Mouse (Mus musculus): ENCODE results near the gene Fam187b. TPM values are rescaled to one million over a fixed set of nuclear protein-coding genes. Genes with fewer than 3 reads are reported as not detected.

Fam187b gene
- polyA plus RNA-seq, 1 experiment: 0.63 TPM

DNA sequence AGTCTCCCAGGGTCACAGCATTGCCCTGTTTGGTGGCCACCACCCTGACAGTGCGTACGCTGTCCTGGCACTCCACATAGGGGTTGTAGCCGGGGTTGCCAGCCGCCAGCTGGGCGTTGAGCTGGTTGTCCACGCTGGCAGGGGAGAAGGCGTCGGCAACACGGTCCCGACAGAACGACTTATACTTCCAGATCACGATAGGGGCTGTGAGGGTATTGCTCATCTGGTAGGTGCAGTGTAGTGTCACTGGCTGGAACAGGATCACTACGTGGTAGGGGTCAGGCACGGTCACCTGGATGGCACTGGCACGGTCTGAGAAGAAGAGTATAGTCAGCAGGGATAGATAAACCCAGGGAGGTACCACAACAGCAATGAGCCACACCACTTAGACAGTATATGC is 1.7 kb upstream of the Fam187b start:
- Histone ChIP-seq H3K27ac (ENCODE audit: insufficient read depth, low read length) (no peak overlapping the region), H3K4me3 (ENCODE audit: extremely low read depth, insufficient read depth, insufficient read length) (no peak overlapping the region), H3K36me3 (ENCODE audit: control insufficient read depth, insufficient read depth, low read length) (no peaks in the 10 kb centered on the region), H3K27me3 (ENCODE audit: control insufficient read depth, insufficient read depth, low read length) (peaks cover 3% of the 10 kb centered on the region; the same call in 1 of the 2 replicates), H3K4me1 (ENCODE audit: control insufficient read depth, insufficient read depth, insufficient read length) (peaks cover 8% of the 10 kb centered on the region; the same call in 1 of the 2 replicates)
- no peak for DNase-seq (ENCODE audit: low read depth in 1 of 2, low spot score in 2 of 2)
- 94% methylated on average over 15 of the region's 15 CpGs for WGBS
- TF ChIP-seq POLR2A (IDR thresholded peaks at IDR 0.05; ENCODE audit: low read depth, low read length) (no peak), CTCF (IDR thresholded peaks at IDR 0.05; ENCODE audit: extremely low read depth, insufficient read depth, insufficient read length, insufficient replicate concordance) (no peak)

DNA sequence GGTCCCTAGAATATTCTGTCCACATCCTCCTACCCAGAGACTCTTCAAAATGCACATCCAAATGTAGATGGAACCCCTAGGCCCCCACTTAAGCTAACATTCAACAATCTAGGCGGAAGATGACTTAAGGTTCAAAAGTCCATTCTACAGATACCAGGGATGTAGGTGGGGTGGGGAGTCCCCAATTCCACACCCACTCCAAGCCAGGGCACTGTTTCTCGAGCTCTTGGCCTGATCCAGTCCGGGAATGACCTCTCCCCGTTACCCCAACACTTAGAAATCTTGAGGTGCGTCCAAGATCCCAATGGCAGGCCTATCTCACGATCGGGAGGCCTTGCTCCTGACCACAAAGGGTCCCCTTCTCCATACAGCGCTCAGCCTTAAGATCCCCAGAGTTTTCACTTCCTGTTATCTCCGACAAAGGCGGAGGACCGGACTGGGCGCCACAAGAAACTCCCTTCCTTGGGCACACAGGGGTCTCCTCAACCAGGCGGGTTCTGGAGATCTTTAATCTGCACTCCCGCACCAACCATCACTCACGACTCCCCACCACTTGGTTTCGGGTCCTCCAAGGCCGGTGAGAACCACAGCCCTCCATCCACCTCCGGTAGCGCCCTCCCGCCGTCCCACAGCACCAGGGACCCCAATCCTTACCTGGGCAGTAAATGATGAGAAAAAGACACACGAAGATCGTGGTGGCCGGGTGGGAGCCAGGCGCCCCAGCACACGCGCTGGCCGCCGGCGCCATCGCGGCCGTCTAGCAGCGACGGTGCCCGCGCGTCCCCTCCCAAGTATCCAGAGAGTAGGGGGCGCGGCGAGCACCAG is 952 bp upstream of the Fam187b start:
- WGBS: 28% methylated on average over 41 of the region's 41 CpGs
- H3K36me3 ChIP-seq (ENCODE audit: control insufficient read depth, insufficient read depth, low read length): no peaks in the 10 kb centered on the region
- DNase-seq (ENCODE audit: low read depth in 1 of 2, low spot score in 2 of 2): no peak
- no peak overlapping the region for H3K27ac ChIP-seq (ENCODE audit: insufficient read depth, low read length)
- TF ChIP-seq POLR2A (IDR thresholded peaks at IDR 0.05; ENCODE audit: low read depth, low read length) (no peak), CTCF (IDR thresholded peaks at IDR 0.05; ENCODE audit: extremely low read depth, insufficient read depth, insufficient read length, insufficient replicate concordance) (no peak)
- H3K4me3 ChIP-seq (ENCODE audit: extremely low read depth, insufficient read depth, insufficient read length): peak overlapping the region; percentile 20; the same call in 1 of the 2 replicates
- peaks cover 8% of the 10 kb centered on the region; the same call in 1 of the 2 replicates for H3K4me1 ChIP-seq (ENCODE audit: control insufficient read depth, insufficient read depth, insufficient read length)
- H3K27me3 ChIP-seq (ENCODE audit: control insufficient read depth, insufficient read depth, low read length): peaks cover 3% of the 10 kb centered on the region; the same call in 1 of the 2 replicates

DNA sequence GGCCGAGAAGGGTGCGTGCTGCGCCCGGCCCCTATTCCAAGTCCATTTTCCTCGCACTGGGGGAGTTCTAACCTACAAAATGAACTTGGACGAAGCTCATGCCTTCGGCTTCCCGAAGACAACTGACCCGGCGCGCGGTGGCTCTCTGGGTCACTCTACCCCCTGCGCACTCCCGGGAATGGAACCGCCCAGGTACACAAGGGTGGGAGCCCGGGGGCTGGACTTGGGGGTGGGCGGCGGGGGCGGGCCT is 414 bp upstream of the Fam187b start, which contains the start of gene Lsr:
TSS of gene Lsr (minus strand) at position 214 of the 250 bp plus-strand sequence.
- no peaks in the 10 kb centered on the region for H3K36me3 ChIP-seq (ENCODE audit: control insufficient read depth, insufficient read depth, low read length)
- TF ChIP-seq POLR2A (IDR thresholded peaks at IDR 0.05; ENCODE audit: low read depth, low read length): no peak
- H3K27me3 ChIP-seq (ENCODE audit: control insufficient read depth, insufficient read depth, low read length): peaks cover 3% of the 10 kb centered on the region; the same call in 1 of the 2 replicates
- H3K27ac ChIP-seq (ENCODE audit: insufficient read depth, low read length): no peak within 1 kb of the TSS
- peak within 1 kb of the TSS; percentile 53 for H3K4me3 ChIP-seq (ENCODE audit: extremely low read depth, insufficient read depth, insufficient read length)
- 3% methylated on average over 19 of the region's 19 CpGs for WGBS
- peaks cover 8% of the 10 kb centered on the region; the same call in 1 of the 2 replicates for H3K4me1 ChIP-seq (ENCODE audit: control insufficient read depth, insufficient read depth, insufficient read length)
- no peak for DNase-seq (ENCODE audit: low read depth in 1 of 2, low spot score in 2 of 2)

DNA sequence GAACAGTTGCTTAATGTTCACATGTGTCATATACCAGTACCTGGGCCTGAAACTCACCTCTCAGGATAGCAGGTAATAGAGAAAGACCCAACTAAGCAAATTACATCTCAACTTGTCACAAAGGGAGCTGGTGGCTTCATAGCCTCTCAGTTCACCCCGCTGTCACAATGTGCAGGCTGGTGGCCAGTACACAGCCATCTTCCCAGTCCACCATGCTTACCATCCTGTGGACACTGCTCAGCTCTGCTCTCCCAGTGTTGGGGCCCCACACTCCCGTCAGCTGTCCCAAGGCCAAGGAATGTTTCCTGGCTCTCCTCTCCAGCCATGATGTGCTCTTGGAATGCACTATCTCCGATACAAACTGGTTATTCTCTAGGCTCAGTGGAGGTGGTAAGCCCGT is 8.1 kb downstream of the Fam187b start:
- TF ChIP-seq CTCF (IDR thresholded peaks at IDR 0.05; ENCODE audit: extremely low read depth, insufficient read depth, insufficient read length, insufficient replicate concordance): no peak
- Histone ChIP-seq H3K4me3 (ENCODE audit: extremely low read depth, insufficient read depth, insufficient read length) (no peak overlapping the region), H3K4me1 (ENCODE audit: control insufficient read depth, insufficient read depth, insufficient read length) (no peaks in the 10 kb centered on the region), H3K27ac (ENCODE audit: insufficient read depth, low read length) (no peak overlapping the region), H3K36me3 (ENCODE audit: control insufficient read depth, insufficient read depth, low read length) (no peaks in the 10 kb centered on the region), H3K27me3 (ENCODE audit: control insufficient read depth, insufficient read depth, low read length) (no peaks in the 10 kb centered on the region)
- WGBS: 91% methylated on average over 4 of the region's 4 CpGs
- DNase-seq (ENCODE audit: low read depth in 1 of 2, low spot score in 2 of 2): no peak

DNA sequence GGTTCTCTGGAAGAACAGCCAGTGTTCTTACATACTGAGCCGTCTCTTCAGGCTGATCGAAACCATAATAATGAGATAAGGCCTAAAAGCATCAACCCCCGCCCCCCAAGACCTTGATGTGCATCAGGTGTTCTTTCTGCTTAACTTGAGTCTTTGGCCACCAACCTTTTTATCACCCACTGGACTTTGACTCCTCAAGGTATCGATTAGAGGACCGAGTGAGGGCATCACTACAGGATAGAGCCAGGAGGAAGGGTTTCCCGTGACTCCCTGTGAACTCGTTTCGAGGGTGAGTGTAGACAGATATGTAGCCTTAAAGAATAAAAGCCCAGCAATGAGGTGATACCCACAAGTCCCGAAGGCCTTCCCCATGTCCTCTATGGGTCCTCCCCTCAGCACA is 11.8 kb downstream of the Fam187b start:
- WGBS: 93% methylated on average over 9 of the region's 9 CpGs

DNA sequence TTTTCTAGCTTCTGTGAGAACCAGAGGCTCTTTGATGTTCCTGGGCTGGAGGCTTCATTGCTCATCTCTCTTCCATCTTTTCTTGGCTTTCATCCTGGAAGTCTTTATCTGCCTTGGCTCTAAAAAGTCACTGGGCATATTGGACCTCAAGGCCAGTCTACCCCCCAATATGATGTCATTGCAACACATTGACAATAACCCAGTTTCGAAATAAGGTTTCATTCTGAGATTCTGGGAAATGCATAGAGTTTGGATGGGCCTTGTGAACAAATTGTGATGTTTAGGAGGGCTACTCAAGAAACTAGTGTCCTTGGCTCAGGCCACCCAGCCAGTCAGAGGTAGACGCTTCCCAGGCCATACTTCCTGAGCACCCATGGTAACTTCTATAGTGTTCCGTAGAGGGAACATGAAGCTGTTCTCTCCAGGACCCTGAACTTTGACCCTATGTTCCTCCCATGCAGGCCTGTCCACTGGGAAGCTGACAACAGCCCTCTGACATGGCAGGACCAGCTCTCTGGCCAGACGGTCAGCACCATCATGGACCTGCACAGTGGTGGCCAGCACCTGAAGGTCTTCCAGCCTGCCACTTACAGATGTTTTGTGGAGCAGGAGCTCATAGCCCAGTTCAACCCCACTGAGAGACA is 15.1 kb downstream of the Fam187b start:
- no peaks in the 10 kb centered on the region; the same call in 1 of the 2 replicates for H3K4me1 ChIP-seq (ENCODE audit: control insufficient read depth, insufficient read depth, insufficient read length)
- TF ChIP-seq POLR2A (IDR thresholded peaks at IDR 0.05; ENCODE audit: low read depth, low read length): no peak
- no peak for TF ChIP-seq CTCF (IDR thresholded peaks at IDR 0.05; ENCODE audit: extremely low read depth, insufficient read depth, insufficient read length, insufficient replicate concordance)
- no peaks in the 10 kb centered on the region for H3K36me3 ChIP-seq (ENCODE audit: control insufficient read depth, insufficient read depth, low read length)
- DNase-seq (ENCODE audit: low read depth in 1 of 2, low spot score in 2 of 2): no peak
- no peak overlapping the region for H3K27ac ChIP-seq (ENCODE audit: insufficient read depth, low read length)
- WGBS: 91% methylated on average over 4 of the region's 4 CpGs
- H3K4me3 ChIP-seq (ENCODE audit: extremely low read depth, insufficient read depth, insufficient read length): no peak overlapping the region
- H3K27me3 ChIP-seq (ENCODE audit: control insufficient read depth, insufficient read depth, low read length): no peaks in the 10 kb centered on the region

More for the DNA sequence above, 11.8 kb downstream of the Fam187b start:
- no peak for DNase-seq (ENCODE audit: low read depth in 1 of 2, low spot score in 2 of 2)
- no peak overlapping the region for H3K4me3 ChIP-seq (ENCODE audit: extremely low read depth, insufficient read depth, insufficient read length)
- H3K4me1 ChIP-seq (ENCODE audit: control insufficient read depth, insufficient read depth, insufficient read length): no peaks in the 10 kb centered on the region
- TF ChIP-seq CTCF (IDR thresholded peaks at IDR 0.05; ENCODE audit: extremely low read depth, insufficient read depth, insufficient read length, insufficient replicate concordance) (no peak), POLR2A (IDR thresholded peaks at IDR 0.05; ENCODE audit: low read depth, low read length) (no peak)
- no peaks in the 10 kb centered on the region for H3K27me3 ChIP-seq (ENCODE audit: control insufficient read depth, insufficient read depth, low read length)
- H3K27ac ChIP-seq (ENCODE audit: insufficient read depth, low read length): no peak overlapping the region
- no peaks in the 10 kb centered on the region for H3K36me3 ChIP-seq (ENCODE audit: control insufficient read depth, insufficient read depth, low read length)

DNA sequence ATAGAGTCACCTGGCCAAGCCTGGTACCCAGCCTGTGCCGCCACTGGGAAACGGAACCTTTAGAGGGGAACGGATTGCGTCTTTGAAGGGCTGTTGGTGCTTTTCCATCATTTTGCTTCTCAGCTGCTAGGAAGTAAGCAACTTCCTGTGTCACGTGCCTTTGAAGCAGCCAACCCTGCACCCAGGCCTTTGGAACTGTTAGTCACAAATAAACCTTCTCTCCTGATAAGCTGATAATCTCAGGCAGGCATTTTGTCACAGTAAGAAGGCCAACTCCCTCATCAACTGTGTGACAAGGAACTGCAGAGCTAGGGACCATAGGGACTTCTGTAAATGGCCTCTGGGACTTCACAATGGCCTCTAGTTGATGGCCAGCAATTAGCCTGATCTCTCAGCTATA is 18.6 kb downstream of the Fam187b start:
- H3K27me3 ChIP-seq (ENCODE audit: control insufficient read depth, insufficient read depth, low read length): no peaks in the 10 kb centered on the region
- H3K4me3 ChIP-seq (ENCODE audit: extremely low read depth, insufficient read depth, insufficient read length): no peak overlapping the region
- no peaks in the 10 kb centered on the region for H3K36me3 ChIP-seq (ENCODE audit: control insufficient read depth, insufficient read depth, low read length)
- DNase-seq (ENCODE audit: low read depth in 1 of 2, low spot score in 2 of 2): no peak
- TF ChIP-seq POLR2A (IDR thresholded peaks at IDR 0.05; ENCODE audit: low read depth, low read length) (no peak), CTCF (IDR thresholded peaks at IDR 0.05; ENCODE audit: extremely low read depth, insufficient read depth, insufficient read length, insufficient replicate concordance) (no peak)
- H3K4me1 ChIP-seq (ENCODE audit: control insufficient read depth, insufficient read depth, insufficient read length): no peaks in the 10 kb centered on the region; the same call in 1 of the 2 replicates
- WGBS: 67% methylated on average over 5 of the region's 5 CpGs
- no peak overlapping the region for H3K27ac ChIP-seq (ENCODE audit: insufficient read depth, low read length)

Data from spleen, adult 2 months (tissue).